Comparison of ENCODE assay signal across 8 mouse cellular contexts in the genomic region with DNA sequence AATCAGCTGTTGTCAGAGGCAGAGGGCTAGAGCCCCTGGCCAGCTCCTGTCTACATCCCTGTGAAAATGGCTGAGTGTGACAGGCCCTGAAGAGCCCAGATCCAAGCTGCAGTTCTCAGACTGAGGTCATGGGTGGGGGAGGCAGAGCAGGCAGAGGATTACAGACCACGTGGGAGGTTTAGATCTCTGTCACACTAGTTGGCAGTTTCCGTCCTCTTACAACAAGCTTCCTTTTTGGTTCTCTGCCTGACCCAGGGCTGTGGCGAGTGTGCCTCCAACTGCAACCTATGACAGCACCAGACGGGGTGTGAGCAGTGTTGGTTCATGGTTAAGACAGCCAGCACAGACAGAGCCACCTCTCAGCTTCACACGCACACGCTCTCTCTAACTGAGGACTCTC. TPM values are rescaled to one million over a fixed set of nuclear protein-coding genes. Genes with fewer than 3 reads are reported as not detected.
DNase-seq lines count a peak whose midpoint lies in the region; ATAC-seq and TF ChIP-seq lines count a peak whose summit lies in the region.

No protein-coding gene starts in this region.

- H3K27me3 ChIP-seq in embryonic facial prominence, embryonic 12.5 days = no peaks in the 10 kb centered on the region
- no peaks in the 10 kb centered on the region for H3K27me3 ChIP-seq in heart, embryonic 16.5 days (ENCODE audit: control insufficient read depth, insufficient read depth, low read length)
- no peaks in the 10 kb centered on the region for H3K27me3 ChIP-seq in liver, embryonic 12.5 days (replicated peaks)
- no peaks in the 10 kb centered on the region for H3K27me3 ChIP-seq in midbrain, postnatal 0 days (ENCODE audit: insufficient read depth, low read length)

- no peak overlapping the region for H3K9ac ChIP-seq in embryonic facial prominence, embryonic 12.5 days
- peak overlapping the region; percentile 2; the same call in 1 of the 2 replicates for H3K9ac ChIP-seq in heart, embryonic 16.5 days (ENCODE audit: low read length)
- H3K9ac ChIP-seq in liver, embryonic 12.5 days = no peak overlapping the region
- no peak overlapping the region for H3K9ac ChIP-seq in midbrain, postnatal 0 days (replicated peaks; ENCODE audit: low read length, poor library complexity, severe bottlenecking)

- H3K4me2 ChIP-seq in embryonic facial prominence, embryonic 12.5 days (replicated peaks) = no peak overlapping the region
- H3K4me2 ChIP-seq in heart, embryonic 16.5 days (ENCODE audit: low read depth, low read length) = peak overlapping the region; percentile 5
- H3K4me2 ChIP-seq in liver, embryonic 12.5 days = no peak overlapping the region
- H3K4me2 ChIP-seq in midbrain, postnatal 0 days (ENCODE audit: low read depth, low read length, poor library complexity, severe bottlenecking) = no peak overlapping the region

- no peaks in the 10 kb centered on the region for H3K9me3 ChIP-seq in embryonic facial prominence, embryonic 12.5 days
- H3K9me3 ChIP-seq in heart, embryonic 16.5 days (replicated peaks; ENCODE audit: control insufficient read depth, low read length) = no peaks in the 10 kb centered on the region
- H3K9me3 ChIP-seq in liver, embryonic 12.5 days (replicated peaks) = no peaks in the 10 kb centered on the region
- H3K9me3 ChIP-seq in midbrain, postnatal 0 days (ENCODE audit: low read length) = no peaks in the 10 kb centered on the region

- no peak overlapping the region for H3K4me3 ChIP-seq in embryonic facial prominence, embryonic 12.5 days
- H3K4me3 ChIP-seq in heart, embryonic 16.5 days (ENCODE audit: low read length) = no peak overlapping the region; the same call in 1 of the 2 replicates
- no peak overlapping the region for H3K4me3 ChIP-seq in liver, embryonic 12.5 days
- no peak overlapping the region for H3K4me3 ChIP-seq in midbrain, postnatal 0 days (ENCODE audit: low read depth, low read length)

- 0 out of 2 replicates have a peak, but pooled peaks have one; percentile 24 for ATAC-seq in embryonic facial prominence, embryonic 12.5 days (ENCODE audit: insufficient number of reproducible peaks, insufficient read depth, low FRiP score, low TSS enrichment)
- peak; percentile 80 for ATAC-seq in heart, embryonic 16.5 days (replicated peaks; ENCODE audit: extremely low read depth, insufficient read depth, low FRiP score)
- ATAC-seq in liver, embryonic 12.5 days = peak; percentile 68
- peak; percentile 82 for ATAC-seq in midbrain, postnatal 0 days (ENCODE audit: low FRiP score)

- WGBS in embryonic facial prominence, embryonic 12.5 days = 55% methylated on average over 6 of the region's 6 CpGs
- WGBS in heart, embryonic 16.5 days = 27% methylated on average over 6 of the region's 6 CpGs
- WGBS in liver, embryonic 12.5 days (ENCODE audit: insufficient replicate concordance) = 34% methylated on average over 6 of the region's 6 CpGs
- 35% methylated on average over 6 of the region's 6 CpGs for WGBS in midbrain, postnatal 0 days

- no peak for TF ChIP-seq CTCF in midbrain, postnatal 0 days (IDR thresholded peaks at IDR 0.05)

- H3K27ac ChIP-seq in embryonic facial prominence, embryonic 12.5 days = no peak overlapping the region
- H3K27ac ChIP-seq in heart, embryonic 16.5 days (ENCODE audit: low read length) = peak overlapping the region; percentile 57
- 0 out of 2 replicates have a peak overlapping the region, but pooled peaks have one; percentile 18 for H3K27ac ChIP-seq in liver, embryonic 12.5 days
- no peak overlapping the region for H3K27ac ChIP-seq in midbrain, postnatal 0 days (ENCODE audit: low read depth, low read length)

- H3K36me3 ChIP-seq in embryonic facial prominence, embryonic 12.5 days = no peaks in the 10 kb centered on the region
- H3K36me3 ChIP-seq in heart, embryonic 16.5 days (ENCODE audit: control insufficient read depth, insufficient read depth) = no peaks in the 10 kb centered on the region
- no peaks in the 10 kb centered on the region for H3K36me3 ChIP-seq in liver, embryonic 12.5 days
- no peaks in the 10 kb centered on the region for H3K36me3 ChIP-seq in midbrain, postnatal 0 days (ENCODE audit: insufficient read depth, low read length)

- DNase-seq in layer of hippocampus, adult 11-12 months (ENCODE audit: low spot score) = peak; percentile 19
- DNase-seq in layer of hippocampus, adult 18-20 months (ENCODE audit: low spot score in 2 of 2) = no peak
- peak; percentile 31 for DNase-seq in midbrain, postnatal 0 days (ENCODE audit: low spot score)
- peak; percentile 71 for DNase-seq in thymus, postnatal 4 days
- DNase-seq in cerebellum, postnatal 14 days = no peak

- H3K4me1 ChIP-seq in embryonic facial prominence, embryonic 12.5 days = peaks cover 6% of the 10 kb centered on the region; the same call in 1 of the 2 replicates
- H3K4me1 ChIP-seq in heart, embryonic 16.5 days (ENCODE audit: control insufficient read depth, insufficient read depth, low read length) = peaks cover 6% of the 10 kb centered on the region
- peaks cover 14% of the 10 kb centered on the region for H3K4me1 ChIP-seq in liver, embryonic 12.5 days
- H3K4me1 ChIP-seq in midbrain, postnatal 0 days (ENCODE audit: insufficient read depth, low read length) = no peaks in the 10 kb centered on the region

RNA-seq across cellular contexts. Expression of gene A630001G21Rik, which starts 26.9 kb away (rescaled TPM):
- under 1 TPM; 0.25 to 0.68 TPM for total RNA-seq in layer of hippocampus, adult 18-20 months (2021)
- 1.5 and 1.7 TPM in 2 replicates for polyA plus RNA-seq in embryonic facial prominence, embryonic 12.5 days (2016; fragmentation: Nextera tagmentation; extraction: Ambion mirVana)
- 0.86 and 2.6 TPM in 2 replicates for polyA plus RNA-seq in heart, embryonic 16.5 days (2015; fragmentation: Nextera tagmentation; extraction: Ambion mirVana)
- polyA plus RNA-seq in liver, embryonic 12.5 days (2016; fragmentation: Nextera tagmentation; extraction: Ambion mirVana) = 2.5 and 3.2 TPM in 2 replicates
- 0.76 and 1.0 TPM in 2 replicates for total RNA-seq in midbrain, postnatal 0 days (2014; rRNA removed)
- polyA plus RNA-seq in midbrain, postnatal 0 days (2015; fragmentation: Nextera tagmentation; extraction: Ambion mirVana) = 0.31 and 0.56 TPM in 2 replicates

RNA-seq across cellular contexts. Expression of gene Cab39, which starts 41.7 kb away (rescaled TPM):
- 100 to 1,000 TPM; 146 to 163 TPM for total RNA-seq in layer of hippocampus, adult 18-20 months (2021)
- 44.9 and 48.7 TPM in 2 replicates for polyA plus RNA-seq in embryonic facial prominence, embryonic 12.5 days (2016; fragmentation: Nextera tagmentation; extraction: Ambion mirVana)
- 23.5 and 24.1 TPM in 2 replicates for polyA plus RNA-seq in heart, embryonic 16.5 days (2015; fragmentation: Nextera tagmentation; extraction: Ambion mirVana)
- 25.3 and 25.9 TPM in 2 replicates for polyA plus RNA-seq in liver, embryonic 12.5 days (2016; fragmentation: Nextera tagmentation; extraction: Ambion mirVana)
- total RNA-seq in midbrain, postnatal 0 days (2014; rRNA removed) = 167 and 185 TPM in 2 replicates
- polyA plus RNA-seq in midbrain, postnatal 0 days (2015; fragmentation: Nextera tagmentation; extraction: Ambion mirVana) = 40.3 and 45.9 TPM in 2 replicates

Comparison
In these comparisons a context has a peak if more than half of its experiments do, and no peak if none do; other contexts are left out.
1. DNase-seq: peak in layer of hippocampus, adult 11-12 months (single experiment), midbrain, postnatal 0 days (single experiment) and thymus, postnatal 4 days (single experiment); none in layer of hippocampus, adult 18-20 months (0 of 2) and cerebellum, postnatal 14 days (0 of 2).
2. ATAC-seq: peak in every context shown above with its lines; median percentile 82 in midbrain, postnatal 0 days; 80 in heart, embryonic 16.5 days; 68 in liver, embryonic 12.5 days; 24 in embryonic facial prominence, embryonic 12.5 days.
3. H3K27ac ChIP-seq: peak in heart, embryonic 16.5 days (single experiment) and liver, embryonic 12.5 days (single experiment); none in embryonic facial prominence, embryonic 12.5 days (single experiment) and midbrain, postnatal 0 days (single experiment).